Mouse (Mus musculus): ENCODE data around the gene Dnttip2.

DNA sequence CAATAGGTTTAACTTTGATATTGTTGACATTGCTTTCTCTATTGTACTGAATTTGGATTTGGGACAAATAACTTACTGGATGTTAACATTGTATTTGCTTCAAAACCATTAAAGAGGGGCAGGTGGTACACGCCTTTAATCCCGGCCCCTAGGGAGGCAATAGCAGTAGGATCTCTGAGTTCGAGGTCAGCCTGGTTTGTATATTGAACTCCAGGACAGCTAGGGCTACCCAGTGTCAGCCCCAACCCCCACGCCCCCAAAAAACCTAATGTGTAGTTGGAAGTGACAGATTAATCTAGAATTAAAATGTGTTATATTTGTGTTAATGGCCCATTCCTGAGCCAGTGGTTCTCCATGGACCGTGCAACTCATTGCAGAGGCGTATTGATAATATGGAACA lies 27.8 kb upstream of the Dnttip2 start:
- TF ChIP-seq CTCF (IDR thresholded peaks at IDR 0.05; ENCODE audit: low read depth) = no peak
- no peak for TF ChIP-seq EP300 (optimal IDR thresholded peaks at IDR 0.05)

Measured in stomach, postnatal 0 days (tissue).